Mouse (Mus musculus) layer of hippocampus, adult 8-10 months (tissue): ENCODE results near the gene Fat1. TPM values are rescaled to one million over a fixed set of nuclear protein-coding genes. Genes with fewer than 3 reads are reported as not detected.
A peak's percentile ranks its signal among the peaks of the same experiment; 100 is the strongest.

ENCODE experiments used
- DNase-seq, 2 experiments: peaks; one replicate each; pipeline ENCODE4 v3.0.0; 2022; ENCODE audit warnings: low spot score in 2 of 2
- total RNA-seq, 4 experiments: library from RNA; stranded (reverse); gene quantifications; 2 replicates each; pipeline ENCODE4 v1.2.4; 2022

Fat1 gene
- total RNA-seq, result 10 to 100 TPM; 23.0 to 24.5 (median 24.4) TPM

- DNase-seq, result peak; percentile 52 to 53
These were observed at the start of gene Fat1 for GRCm38 (mm10) chr8:44934850-44935497. TSS of gene Fat1 (plus strand) at chr8:44935447.

- DNase-seq, result no peak
These were observed 40.6 kb upstream of the Fat1 start for GRCm38 (mm10) chr8:44894626-44895025.

GRCm38 (mm10) chr8:44899575-44899991 lies 35.7 kb upstream of the Fat1 start:
- peak; percentile 19 to 35 for DNase-seq

GRCm38 (mm10) chr8:44911126-44911903 lies 23.9 kb upstream of the Fat1 start:
- no peak for DNase-seq

GRCm38 (mm10) chr8:44919487-44920082 lies 15.7 kb upstream of the Fat1 start:
- DNase-seq, result no peak

- DNase-seq, result no peak
These were observed 14.7 kb upstream of the Fat1 start for GRCm38 (mm10) chr8:44920379-44921032.

- no peak for DNase-seq
These were observed 10.3 kb upstream of the Fat1 start for GRCm38 (mm10) chr8:44924995-44925394.

GRCm38 (mm10) chr8:44930058-44930457 lies 5.2 kb upstream of the Fat1 start:
- DNase-seq, result no peak

- no peak for DNase-seq
These were observed 2.5 kb upstream of the Fat1 start for GRCm38 (mm10) chr8:44932546-44933342.

- DNase-seq, result no peak
These were observed 1.8 kb upstream of the Fat1 start for GRCm38 (mm10) chr8:44933478-44933877.

GRCm38 (mm10) chr8:44934416-44934815 lies 831 bp upstream of the Fat1 start:
- no peak for DNase-seq

- peak; percentile 62 to 87 for DNase-seq
These were observed 494 bp downstream of the Fat1 start for GRCm38 (mm10) chr8:44935741-44936140.

- no peak for DNase-seq
These were observed 1.3 kb downstream of the Fat1 start for GRCm38 (mm10) chr8:44936481-44936961.

GRCm38 (mm10) chr8:44937141-44937825 lies 2.0 kb downstream of the Fat1 start:
- peak in 1 of 2 experiments; percentile 51 for DNase-seq

GRCm38 (mm10) chr8:44937905-44938642 lies 2.8 kb downstream of the Fat1 start:
- peak; percentile 64 to 85 for DNase-seq

GRCm38 (mm10) chr8:44938643-44938979 lies 3.4 kb downstream of the Fat1 start:
- no peak for DNase-seq

GRCm38 (mm10) chr8:44945577-44945976 lies 10.3 kb downstream of the Fat1 start:
- DNase-seq, result no peak

- no peak for DNase-seq
These were observed 13.3 kb downstream of the Fat1 start for GRCm38 (mm10) chr8:44948597-44948996.

GRCm38 (mm10) chr8:44960455-44960854 lies 25.2 kb downstream of the Fat1 start:
- DNase-seq, result no peak

- DNase-seq, result no peak
These were observed 25.7 kb downstream of the Fat1 start for GRCm38 (mm10) chr8:44960906-44961305.
